9 mouse cellular contexts compared by ENCODE assay signal in the genomic region with DNA sequence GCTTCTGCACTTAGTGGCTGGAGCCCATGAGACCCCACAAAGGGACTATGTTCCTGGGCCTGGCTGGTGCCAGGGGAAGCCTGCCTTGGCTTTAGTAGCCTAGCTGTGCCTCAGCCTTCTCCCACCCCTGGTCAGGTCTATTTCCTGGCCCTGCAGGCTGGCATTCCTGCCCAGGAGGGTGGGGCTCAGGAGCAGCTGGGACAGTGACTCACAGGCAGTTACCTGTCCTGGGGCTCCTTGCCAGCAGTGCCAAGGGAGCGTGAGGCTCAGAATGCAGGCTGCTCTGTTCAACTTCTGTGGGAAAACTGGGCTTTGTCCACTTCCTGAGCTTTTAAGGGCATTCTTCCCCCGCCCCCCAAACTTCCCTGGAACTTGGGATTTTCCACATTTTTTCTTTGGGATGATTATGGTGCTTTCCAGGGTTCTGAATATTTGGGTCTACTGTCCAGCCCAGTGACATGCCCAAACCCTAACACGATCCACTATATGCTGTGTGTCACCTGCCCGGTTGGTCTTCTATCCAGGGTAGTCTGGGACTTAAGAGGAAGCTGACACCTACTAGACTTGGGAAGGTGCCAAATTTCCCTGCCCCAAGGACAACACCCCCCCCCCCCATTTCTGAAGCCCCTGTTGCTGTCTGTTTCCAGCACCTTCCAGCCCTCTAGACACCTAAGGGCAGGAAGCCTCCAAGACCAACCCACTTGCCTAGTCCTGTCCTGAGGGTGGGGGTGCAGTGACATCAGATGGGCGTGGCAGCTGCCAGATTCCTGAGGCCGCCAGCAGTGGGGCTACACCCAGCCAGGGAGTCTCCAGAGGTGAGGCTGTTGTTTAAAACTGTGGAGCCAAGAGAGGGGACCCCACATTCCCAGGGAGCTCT. TPM values are rescaled to one million over a fixed set of nuclear protein-coding genes. Genes with fewer than 3 reads are reported as not detected.
DNase-seq lines count a peak whose midpoint lies in the region; ATAC-seq and TF ChIP-seq lines count a peak whose summit lies in the region.
"Had no signal": no experiment of that assay in that cellular context is flagged by ENCODE, and none has a peak within 500 bp of the region (broad histone marks: within the 10 kb centered on the region; RNA-seq: fewer than 3 reads in every experiment).

No protein-coding gene starts in this region.

- WGBS in liver, embryonic 12.5 days (ENCODE audit: insufficient replicate concordance), result 53% methylated on average over 6 of the region's 6 CpGs
- 64% methylated on average over 6 of the region's 6 CpGs for WGBS in liver, postnatal 0 days (ENCODE audit: insufficient replicate concordance)
- WGBS in embryonic facial prominence, embryonic 12.5 days, result 64% methylated on average over 6 of the region's 6 CpGs
- 46% methylated on average over 6 of the region's 6 CpGs for WGBS in lung, embryonic 15.5 days

- no peaks in the 10 kb centered on the region for H3K4me1 ChIP-seq in liver, embryonic 12.5 days
- no peaks in the 10 kb centered on the region for H3K4me1 ChIP-seq in liver, postnatal 0 days (ENCODE audit: insufficient read depth)
- H3K4me1 ChIP-seq in embryonic facial prominence, embryonic 12.5 days, result no peaks in the 10 kb centered on the region
- H3K4me1 ChIP-seq in lung, embryonic 15.5 days, result peaks cover 19% of the 10 kb centered on the region

- no peak overlapping the region for H3K4me2 ChIP-seq in liver, embryonic 12.5 days
- H3K4me2 ChIP-seq in liver, postnatal 0 days (ENCODE audit: low read depth, low read length), result no peak overlapping the region
- H3K4me2 ChIP-seq in embryonic facial prominence, embryonic 12.5 days (replicated peaks), result no peak overlapping the region
- peak overlapping the region; percentile 50 for H3K4me2 ChIP-seq in lung, embryonic 15.5 days

- no peak overlapping the region for H3K27ac ChIP-seq in liver, embryonic 12.5 days
- no peak overlapping the region for H3K27ac ChIP-seq in liver, postnatal 0 days (ENCODE audit: low read depth)
- H3K27ac ChIP-seq in embryonic facial prominence, embryonic 12.5 days, result no peak overlapping the region
- H3K27ac ChIP-seq in lung, embryonic 15.5 days, result peak overlapping the region; percentile 89

- H3K4me3 ChIP-seq in liver, embryonic 12.5 days, result no peak overlapping the region
- H3K4me3 ChIP-seq in liver, postnatal 0 days (ENCODE audit: low read depth, low read length), result no peak overlapping the region
- H3K4me3 ChIP-seq in embryonic facial prominence, embryonic 12.5 days, result no peak overlapping the region
- H3K4me3 ChIP-seq in lung, embryonic 15.5 days, result peak overlapping the region; percentile 29

- ATAC-seq in liver, embryonic 12.5 days, result peak; percentile 40; the same call in 1 of the 2 replicates
- ATAC-seq in liver, postnatal 0 days, result no peak
- ATAC-seq in embryonic facial prominence, embryonic 12.5 days (ENCODE audit: insufficient number of reproducible peaks, insufficient read depth, low FRiP score, low TSS enrichment), result peak; percentile 67; the same call in 1 of the 2 replicates
- peak; percentile 86 for ATAC-seq in lung, embryonic 15.5 days (ENCODE audit: borderline replicate concordance, extremely low read depth, low FRiP score, low TSS enrichment)

- no peaks in the 10 kb centered on the region for H3K9me3 ChIP-seq in liver, embryonic 12.5 days (replicated peaks)
- H3K9me3 ChIP-seq in liver, postnatal 0 days (ENCODE audit: low read length), result no peaks in the 10 kb centered on the region
- no peaks in the 10 kb centered on the region for H3K9me3 ChIP-seq in embryonic facial prominence, embryonic 12.5 days
- H3K9me3 ChIP-seq in lung, embryonic 15.5 days, result no peaks in the 10 kb centered on the region

- H3K27me3 ChIP-seq in liver, embryonic 12.5 days (replicated peaks), result no peaks in the 10 kb centered on the region
- no peaks in the 10 kb centered on the region for H3K27me3 ChIP-seq in liver, postnatal 0 days (ENCODE audit: insufficient read depth, low read length)
- H3K27me3 ChIP-seq in embryonic facial prominence, embryonic 12.5 days, result no peaks in the 10 kb centered on the region
- H3K27me3 ChIP-seq in lung, embryonic 15.5 days, result no peaks in the 10 kb centered on the region

- H3K9ac ChIP-seq in liver, embryonic 12.5 days, result no peak overlapping the region
- no peak overlapping the region for H3K9ac ChIP-seq in liver, postnatal 0 days (replicated peaks)
- no peak overlapping the region for H3K9ac ChIP-seq in embryonic facial prominence, embryonic 12.5 days
- H3K9ac ChIP-seq in lung, embryonic 15.5 days, result 0 out of 2 replicates have a peak overlapping the region, but pooled peaks have one; percentile 22

- DNase-seq in liver, postnatal 0 days, result no peak
- DNase-seq in yolk sac, embryonic 10.5 days (ENCODE audit: low spot score), result peak; percentile 18
- no peak for DNase-seq in thymus, postnatal 4 days
- no peak for DNase-seq in embryo, embryonic 9.5 days (ENCODE audit: extremely low spot score)

- TF ChIP-seq EP300 in liver, postnatal 0 days (IDR thresholded peaks at IDR 0.05; ENCODE audit: low read depth), result no peak

- TF ChIP-seq CTCF in liver, postnatal 0 days (IDR thresholded peaks at IDR 0.05; ENCODE audit: low read depth), result no peak

- no peaks in the 10 kb centered on the region for H3K36me3 ChIP-seq in liver, embryonic 12.5 days
- no peaks in the 10 kb centered on the region for H3K36me3 ChIP-seq in liver, postnatal 0 days (replicated peaks; ENCODE audit: insufficient read depth, low read length)
- no peaks in the 10 kb centered on the region for H3K36me3 ChIP-seq in embryonic facial prominence, embryonic 12.5 days
- H3K36me3 ChIP-seq in lung, embryonic 15.5 days, result no peaks in the 10 kb centered on the region

RNA-seq across cellular contexts. Expression of a gene that starts 28.4 kb away (rescaled TPM):
- 23.8 and 27.0 TPM in 2 replicates for polyA plus RNA-seq in liver, embryonic 12.5 days (2016; fragmentation: Nextera tagmentation; extraction: Ambion mirVana)
- polyA plus RNA-seq in liver, postnatal 0 days (2015; fragmentation: Nextera tagmentation; extraction: Ambion mirVana), result 269 and 386 TPM in 2 replicates
- 14.0 and 17.1 TPM in 2 replicates for polyA plus RNA-seq in embryonic facial prominence, embryonic 12.5 days (2016; fragmentation: Nextera tagmentation; extraction: Ambion mirVana)
- 148 and 169 TPM in 2 replicates for polyA plus RNA-seq in lung, embryonic 15.5 days (2015; fragmentation: Nextera tagmentation; extraction: Ambion mirVana)

RNA-seq across cellular contexts. Expression of a gene that starts 37.6 kb away (rescaled TPM):
- polyA plus RNA-seq in liver, embryonic 12.5 days (2016; fragmentation: Nextera tagmentation; extraction: Ambion mirVana), result 0.89 and 1.2 TPM in 2 replicates
- polyA plus RNA-seq in liver, postnatal 0 days (2015; fragmentation: Nextera tagmentation; extraction: Ambion mirVana), result 252 and 257 TPM in 2 replicates
- 0.41 and 0.60 TPM in 2 replicates for polyA plus RNA-seq in embryonic facial prominence, embryonic 12.5 days (2016; fragmentation: Nextera tagmentation; extraction: Ambion mirVana)
- polyA plus RNA-seq in lung, embryonic 15.5 days (2015; fragmentation: Nextera tagmentation; extraction: Ambion mirVana), result 19.3 and 27.1 TPM in 2 replicates
- polyA plus RNA-seq: embryonic facial prominence, embryonic 11.5 days; neural tube, embryonic 14.5 days had no signal
